Mouse (Mus musculus) small intestine, adult 2 months (tissue): Measurements from ENCODE around the gene Plbd1. TPM values are rescaled to one million over a fixed set of nuclear protein-coding genes. Genes with fewer than 3 reads are reported as not detected.

ENCODE experiments used
- H3K27ac ChIP-seq: fragments of 200-500 bp; 2 replicates; pipeline ENCODE4 v1.5.1; 2012; ENCODE audit warnings: low read depth, low read length, control low read depth, inconsistent platforms; ENCODE audit not compliant: insufficient read depth
- H3K27me3 ChIP-seq: fragments of 200-500 bp; 2 replicates; pipeline ENCODE4 v1.6.1; 2012; ENCODE audit warnings: mild to moderate bottlenecking, moderate library complexity, low read length, inconsistent platforms; ENCODE audit not compliant: control insufficient read depth, insufficient read depth
- H3K36me3 ChIP-seq: fragments of 200-500 bp; 2 replicates; pipeline ENCODE4 v1.6.1; 2012; ENCODE audit warnings: mild to moderate bottlenecking, low read length, control low read depth, inconsistent platforms; ENCODE audit not compliant: control insufficient read depth, insufficient read depth
- H3K4me1 ChIP-seq: fragments of 200-500 bp; 2 replicates; pipeline ENCODE4 v1.6.1; 2012; ENCODE audit warnings: low read length, inconsistent platforms, mixed read lengths; ENCODE audit not compliant: control insufficient read depth, insufficient read depth, insufficient read length
- H3K4me3 ChIP-seq: fragments of 200-500 bp; 2 replicates; pipeline ENCODE4 v1.5.1; 2012; ENCODE audit warnings: low read depth, mild to moderate bottlenecking, control low read depth, inconsistent platforms, low read length, moderate library complexity
- CTCF ChIP-seq: fragments of 200-500 bp; IDR thresholded peaks from 2 replicates; pipeline ENCODE4 v1.5.1; 2012; ENCODE audit warnings: low read depth, mild to moderate bottlenecking, control low read depth, inconsistent platforms, low read length, moderate library complexity, mixed read lengths; ENCODE audit not compliant: insufficient replicate concordance, insufficient read length; ENCODE audit errors: extremely low read depth
- POLR2A ChIP-seq: fragments of 200-500 bp; IDR thresholded peaks from 2 replicates; pipeline ENCODE4 v1.6.1; 2012; ENCODE audit warnings: low read depth, mild to moderate bottlenecking, control low read depth, inconsistent platforms, low read length, moderate library complexity
- WGBS: fragments of 180-500 bp; shearing (Covaris S2); methylation state at CpG from one replicate; pipeline ENCODE4 v1.1.7; 2018; 5-methylcytosine and 5-hydroxymethylcytosine counted together
- polyA plus RNA-seq: library from polyadenylated mRNA; depleted of rRNA; stranded (reverse); fragments of >200 nt; gene quantifications from 2 replicates; pipeline ENCODE4 v1.2.3, GENCODE M21; 2012

Plbd1 gene
- polyA plus RNA-seq, 1 experiment = 84.9 TPM

DNA sequence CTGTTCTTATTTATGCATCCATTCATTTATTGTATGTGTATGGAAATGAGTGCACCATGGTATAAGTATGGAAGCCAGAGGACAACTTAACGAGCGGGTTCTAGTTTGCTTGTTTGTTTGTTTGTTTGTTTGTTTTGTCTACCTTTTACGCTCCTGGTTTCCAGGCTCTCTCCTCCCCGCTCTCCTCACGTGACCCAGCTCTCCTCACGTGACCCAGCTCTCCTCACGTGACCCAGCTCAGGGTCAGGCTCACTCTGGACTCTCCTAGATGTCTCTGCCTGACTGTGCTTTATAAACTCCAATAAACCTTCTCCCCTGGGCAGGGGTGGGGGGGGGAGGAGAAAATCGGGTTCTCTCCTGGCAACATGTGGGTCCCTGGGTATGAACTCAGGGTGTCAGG lies 11.1 kb downstream of the Plbd1 start:
- H3K4me1 ChIP-seq = peaks cover 27% of the 10 kb centered on the region; the same call in 1 of the 2 replicates
- TF ChIP-seq POLR2A (no peak), CTCF (no peak)
- H3K27ac ChIP-seq = no peak overlapping the region
- H3K4me3 ChIP-seq = no peak overlapping the region
- no peaks in the 10 kb centered on the region for H3K27me3 ChIP-seq
- 91% methylated on average over 8 of the region's 8 CpGs for WGBS
- H3K36me3 ChIP-seq = peaks cover 3% of the 10 kb centered on the region

- peaks cover 20% of the 10 kb centered on the region; the same call in 1 of the 2 replicates for H3K4me1 ChIP-seq
- H3K27ac ChIP-seq = peak overlapping the region; percentile 50
- no peak overlapping the region for H3K4me3 ChIP-seq
- no peaks in the 10 kb centered on the region for H3K27me3 ChIP-seq
- H3K36me3 ChIP-seq = peaks cover 4% of the 10 kb centered on the region
- TF ChIP-seq POLR2A = no peak
- no peak for TF ChIP-seq CTCF
- 24% methylated on average over 10 of the region's 10 CpGs for WGBS
Measured at GRCm38 (mm10) chr6:136647455-136647861, 14.3 kb downstream of the Plbd1 start.

DNA sequence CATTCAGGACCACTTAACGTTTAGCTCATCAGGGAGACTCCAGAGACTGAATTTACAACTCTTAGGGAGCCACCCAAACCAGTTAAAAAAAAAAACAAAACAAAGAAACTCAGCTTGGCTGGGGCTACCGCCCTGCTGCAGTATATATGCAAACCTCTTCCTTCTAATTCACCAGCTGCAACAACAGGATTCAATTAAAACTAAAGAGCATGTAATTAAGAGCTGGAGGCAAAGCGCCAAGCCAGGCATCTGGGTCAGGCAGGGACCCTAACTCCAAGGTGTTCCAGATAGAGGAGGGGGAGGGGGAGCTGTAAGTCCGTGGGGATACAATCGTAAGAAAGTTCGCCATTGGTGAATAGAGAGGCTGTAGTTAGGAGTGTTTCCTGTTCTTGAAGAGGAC lies 15.5 kb downstream of the Plbd1 start:
- Histone ChIP-seq H3K4me1 (peaks cover 20% of the 10 kb centered on the region; the same call in 1 of the 2 replicates), H3K4me3 (no peak overlapping the region), H3K27me3 (no peaks in the 10 kb centered on the region), H3K27ac (no peak overlapping the region), H3K36me3 (peaks cover 4% of the 10 kb centered on the region)
- TF ChIP-seq CTCF (no peak), POLR2A (no peak)
- WGBS = 53% methylated on average over 6 of the region's 6 CpGs

DNA sequence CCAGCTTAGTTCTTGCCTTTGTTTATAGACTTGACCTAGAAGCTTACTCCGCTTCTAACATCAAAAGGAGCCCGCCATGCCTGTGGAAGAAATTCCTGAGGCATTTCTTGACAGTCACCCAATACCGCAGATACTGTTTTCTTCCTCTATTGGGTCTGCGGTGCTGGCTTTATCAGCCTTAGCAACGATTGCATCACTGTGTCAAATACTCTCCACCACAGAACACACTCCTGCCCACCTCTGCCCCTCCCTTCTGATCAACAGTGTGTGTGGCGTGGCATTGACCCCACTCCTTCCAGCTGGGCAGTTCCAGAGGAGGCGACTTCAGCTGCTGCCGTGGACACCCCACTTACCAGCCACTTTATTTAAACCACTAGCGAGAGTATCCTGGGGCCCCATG lies 16.0 kb downstream of the Plbd1 start:
- Histone ChIP-seq H3K27ac (no peak overlapping the region), H3K4me3 (no peak overlapping the region), H3K36me3 (peaks cover 4% of the 10 kb centered on the region), H3K27me3 (no peaks in the 10 kb centered on the region), H3K4me1 (peaks cover 20% of the 10 kb centered on the region; the same call in 1 of the 2 replicates)
- TF ChIP-seq POLR2A (no peak), CTCF (no peak)
- 52% methylated on average over 9 of the region's 9 CpGs for WGBS

- H3K4me1 ChIP-seq = peaks cover 14% of the 10 kb centered on the region; the same call in 1 of the 2 replicates
- peaks cover 8% of the 10 kb centered on the region for H3K36me3 ChIP-seq
- H3K4me3 ChIP-seq = no peak overlapping the region
- H3K27ac ChIP-seq = no peak overlapping the region
- peak; percentile 49; the same call in 1 of the 2 replicates for TF ChIP-seq CTCF
- no peak for TF ChIP-seq POLR2A
- 98% methylated on average over 2 of the region's 2 CpGs for WGBS
- no peaks in the 10 kb centered on the region for H3K27me3 ChIP-seq
Measured at GRCm38 (mm10) chr6:136644171-136644570, 17.6 kb downstream of the Plbd1 start.

DNA sequence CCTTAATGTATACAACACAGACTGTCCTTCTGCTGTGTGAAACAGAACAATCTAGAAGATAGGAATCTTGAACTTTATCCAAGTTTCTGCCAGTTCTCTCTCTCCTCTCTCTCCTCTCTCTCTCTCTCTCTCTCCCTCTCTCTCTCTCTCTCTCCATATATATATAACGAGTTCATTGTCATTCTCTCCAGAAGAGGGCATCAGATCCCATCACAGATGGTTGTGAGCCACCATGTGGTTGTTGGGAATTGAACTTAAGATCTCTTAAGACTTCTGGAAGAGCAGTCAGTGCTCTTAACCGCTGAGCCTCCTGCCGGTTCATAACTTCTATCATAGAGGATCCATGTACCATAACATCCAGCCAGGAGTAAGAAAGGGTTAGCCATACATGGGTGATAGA lies 26.7 kb downstream of the Plbd1 start:
- 64% methylated on average over 3 of the region's 3 CpGs for WGBS
- Histone ChIP-seq H3K4me1 (peaks cover 18% of the 10 kb centered on the region), H3K27ac (no peak overlapping the region), H3K36me3 (peaks cover 18% of the 10 kb centered on the region), H3K4me3 (no peak overlapping the region), H3K27me3 (no peaks in the 10 kb centered on the region)
- TF ChIP-seq POLR2A (no peak), CTCF (no peak)

- 37% methylated on average over 6 of the region's 6 CpGs for WGBS
- Histone ChIP-seq H3K36me3 (peaks cover 11% of the 10 kb centered on the region), H3K4me3 (no peak overlapping the region), H3K27ac (peak overlapping the region; percentile 19), H3K4me1 (peaks cover 18% of the 10 kb centered on the region), H3K27me3 (no peaks in the 10 kb centered on the region)
- TF ChIP-seq CTCF (no peak), POLR2A (no peak)
Measured at GRCm38 (mm10) chr6:136633719-136634118, 28.0 kb downstream of the Plbd1 start.

- Histone ChIP-seq H3K4me1 (peaks cover 20% of the 10 kb centered on the region), H3K27ac (0 out of 2 replicates have a peak overlapping the region, but pooled peaks have one; percentile 23), H3K4me3 (no peak overlapping the region), H3K27me3 (no peaks in the 10 kb centered on the region), H3K36me3 (peaks cover 9% of the 10 kb centered on the region; the same call in 1 of the 2 replicates)
- no peak for TF ChIP-seq POLR2A
- TF ChIP-seq CTCF = no peak
- 42% methylated on average over 3 of the region's 3 CpGs for WGBS
Measured at GRCm38 (mm10) chr6:136633154-136633553, 28.6 kb downstream of the Plbd1 start.
